Mouse (Mus musculus): ENCODE results near the gene Pola1. TPM values are rescaled to one million over a fixed set of nuclear protein-coding genes. Genes with fewer than 3 reads are reported as not detected.

Pola1 gene
- polyA plus RNA-seq, 1 experiment: 2.0 TPM

DNA sequence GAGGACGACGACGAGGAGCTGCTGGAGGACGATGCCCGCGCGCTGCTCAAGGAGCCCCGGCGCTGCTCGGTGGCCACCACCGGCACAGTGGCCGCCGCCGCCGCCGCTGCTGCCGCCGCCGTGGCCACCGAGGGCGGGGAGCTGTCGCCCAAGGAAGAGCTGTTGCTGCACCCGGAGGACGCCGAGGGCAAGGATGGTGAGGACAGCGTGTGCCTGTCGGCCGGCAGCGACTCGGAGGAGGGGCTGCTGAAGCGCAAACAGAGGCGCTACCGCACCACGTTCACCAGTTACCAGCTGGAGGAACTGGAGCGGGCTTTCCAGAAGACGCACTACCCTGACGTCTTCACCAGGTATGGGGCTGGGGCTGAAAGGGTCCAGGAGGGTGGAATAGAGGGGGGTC lies 342.9 kb downstream of the Pola1 start:
- no peak for DNase-seq (ENCODE audit: low spot score)

DNA sequence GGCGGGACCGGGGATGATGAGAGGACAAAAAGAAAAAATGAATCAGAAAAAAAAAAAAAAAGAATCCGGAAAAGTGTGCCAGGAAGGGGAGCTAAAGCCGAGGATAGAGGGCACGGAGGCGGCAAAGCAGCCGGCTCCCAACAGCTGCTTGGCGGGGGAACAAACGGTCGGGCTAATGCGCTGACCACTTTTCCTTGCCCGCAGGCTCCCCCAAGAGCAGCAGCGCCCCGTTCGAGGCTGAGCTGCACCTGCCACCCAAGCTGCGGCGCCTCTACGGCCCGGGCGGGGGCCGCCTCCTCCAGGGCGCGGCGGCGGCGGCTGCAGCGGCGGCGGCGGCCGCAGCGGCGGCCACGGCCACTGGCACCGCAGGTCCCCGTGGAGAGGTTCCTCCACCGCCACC lies 343.6 kb downstream of the Pola1 start:
- DNase-seq (ENCODE audit: low spot score): no peak

DNA sequence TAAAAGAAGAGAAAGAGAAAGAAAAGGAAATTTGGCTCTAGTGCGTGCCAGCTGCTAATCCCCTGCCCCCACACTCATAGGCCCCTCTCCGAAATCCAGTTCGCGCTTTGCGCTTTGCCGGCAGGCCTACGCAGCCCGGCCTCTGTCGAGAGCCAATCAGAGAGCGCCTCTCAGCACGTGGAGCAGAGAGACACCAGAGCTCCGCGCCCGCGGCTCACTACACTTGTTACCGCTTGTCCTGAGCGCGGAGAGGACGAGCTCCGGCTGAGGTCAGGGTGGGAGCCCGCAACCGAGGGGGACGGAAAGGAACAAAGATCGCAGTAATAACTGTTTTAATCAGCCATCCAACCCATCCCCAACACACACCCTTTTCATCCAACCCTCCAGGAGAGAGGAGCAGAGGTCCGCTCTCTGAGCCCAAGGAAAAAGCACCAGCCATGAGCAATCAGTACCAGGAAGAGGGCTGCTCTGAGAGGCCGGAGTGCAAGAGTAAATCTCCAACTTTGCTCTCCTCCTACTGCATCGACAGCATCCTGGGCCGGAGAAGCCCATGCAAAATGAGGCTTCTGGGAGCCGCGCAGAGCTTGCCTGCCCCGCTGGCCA lies 345.6 kb downstream of the Pola1 start, which contains the start of gene Arx:
Arx (plus strand) TSS at position 155 of the 603 bp plus-strand sequence.
- no peak for DNase-seq (ENCODE audit: low spot score)

- no peak for DNase-seq (ENCODE audit: low spot score)
These were observed 346.9 kb downstream of the Pola1 start for GRCm38 (mm10) chrX:93285091-93285490.

GRCm38 (mm10) chrX:93281756-93282155 lies 350.2 kb downstream of the Pola1 start:
- no peak for DNase-seq (ENCODE audit: low spot score)

DNA sequence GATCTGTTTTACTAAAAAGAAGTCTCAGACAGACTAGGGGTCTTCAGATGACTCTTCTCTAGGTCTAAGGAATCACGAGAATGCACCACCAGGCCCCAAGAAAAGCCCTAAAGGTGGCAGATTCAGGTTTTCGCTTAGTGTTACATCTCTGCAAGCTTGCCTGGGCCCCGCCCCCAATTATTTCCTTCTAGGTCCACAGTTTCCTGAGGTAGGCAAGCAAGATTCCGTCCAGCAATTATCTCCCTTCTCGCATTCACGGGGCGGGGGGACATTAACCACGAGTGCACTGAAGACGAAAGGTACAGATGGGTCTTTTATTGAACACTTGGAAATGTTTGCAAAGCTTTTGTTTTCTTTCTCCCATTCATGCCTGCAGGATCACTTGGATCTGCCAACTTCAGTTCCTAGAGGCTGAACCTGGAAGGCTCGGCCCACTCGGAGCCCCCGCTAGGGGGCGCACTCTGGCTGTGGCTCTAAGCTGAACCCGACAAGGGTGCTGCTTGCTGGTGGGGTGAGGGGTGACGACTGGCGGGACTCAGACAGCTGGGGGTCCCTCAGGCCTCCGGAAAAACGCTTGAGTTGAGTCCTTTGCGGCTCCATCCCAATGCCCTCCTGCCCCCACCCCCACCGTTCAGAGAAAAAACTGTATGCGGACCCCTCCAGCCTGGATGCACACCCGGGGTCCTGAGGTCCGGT lies 350.8 kb downstream of the Pola1 start:
- no peak for DNase-seq (ENCODE audit: low spot score)

DNA sequence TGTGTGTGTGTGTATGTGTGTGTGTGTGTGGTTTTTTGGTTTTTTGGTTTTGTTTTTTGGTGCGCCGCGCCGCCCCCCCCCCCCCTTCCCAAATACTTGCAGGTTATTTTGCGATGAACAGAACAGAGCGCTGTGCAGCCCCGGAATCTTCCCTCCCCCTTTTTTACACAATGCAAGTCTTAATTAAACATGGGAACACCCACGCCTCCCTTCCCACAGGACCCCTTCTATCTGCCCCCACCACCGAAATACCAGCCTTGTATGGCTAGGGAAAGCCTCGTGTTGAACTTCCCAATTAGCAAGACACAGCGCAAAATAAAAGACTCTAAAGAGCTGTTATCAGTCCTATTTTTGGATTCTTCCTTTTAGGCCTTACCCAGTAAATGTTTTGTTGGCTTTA lies 352.0 kb downstream of the Pola1 start:
- no peak for DNase-seq (ENCODE audit: low spot score)

GRCm38 (mm10) chrX:93275689-93276088 lies 356.3 kb downstream of the Pola1 start:
- DNase-seq (ENCODE audit: low spot score): no peak

Other genes with a start within 250 kb of the Pola1 start
- 0.48 and 0.60 TPM in 2 replicates for gene Pcyt1b, start 22.7 kb upstream of the Pola1 start, polyA plus RNA-seq (2012; rRNA removed)
- gene Pdk3, start 200.0 kb upstream of the Pola1 start, polyA plus RNA-seq (2012; rRNA removed): 26.9 and 30.5 TPM in 2 replicates

All from urinary bladder, adult 2 months (tissue).